Mouse (Mus musculus) heart, embryonic 16.5 days (tissue): Measurements from ENCODE around the gene Ccnb1ip1. TPM values are rescaled to one million over a fixed set of nuclear protein-coding genes. Genes with fewer than 3 reads are reported as not detected.

Experiments used
- ATAC-seq: fragments of 200-750 bp; cut with Nextera tagmentation; replicated peaks from 2 replicates; pipeline ENCODE4 v1.8.0; 2017; ENCODE audit warnings: moderate number of reproducible peaks; ENCODE audit not compliant: insufficient read depth, low FRiP score; ENCODE audit errors: extremely low read depth
- H3K27ac ChIP-seq: fragments of 300-500 bp; sonication (generic); 2 replicates; pipeline ENCODE4 v1.5.1; 2014; ENCODE audit warnings: mild to moderate bottlenecking, low read length, control low read depth, moderate library complexity
- H3K27me3 ChIP-seq: fragments of 300-500 bp; sonication (generic); 2 replicates; pipeline ENCODE4 v1.6.1; 2014; ENCODE audit warnings: low read length, mixed read lengths; ENCODE audit not compliant: control insufficient read depth, insufficient read depth
- H3K36me3 ChIP-seq: fragments of 300-500 bp; sonication (generic); 2 replicates; pipeline ENCODE4 v1.6.1; 2014; ENCODE audit not compliant: control insufficient read depth, insufficient read depth
- H3K4me1 ChIP-seq: fragments of 300-500 bp; sonication (generic); 2 replicates; pipeline ENCODE4 v1.6.1; 2014; ENCODE audit warnings: low read length, mixed read lengths; ENCODE audit not compliant: control insufficient read depth, insufficient read depth
- H3K4me2 ChIP-seq: fragments of 300-500 bp; sonication (generic); 2 replicates; pipeline ENCODE4 v1.6.1; 2014; ENCODE audit warnings: low read depth, mild to moderate bottlenecking, control low read depth, low read length
- H3K4me3 ChIP-seq: fragments of 300-500 bp; sonication (generic); 2 replicates; pipeline ENCODE4 v1.5.1; 2014; ENCODE audit warnings: mild to moderate bottlenecking, control low read depth, low read length
- H3K9ac ChIP-seq: fragments of 300-500 bp; sonication (generic); 2 replicates; pipeline ENCODE4 v1.6.1; 2014; ENCODE audit warnings: low read length, control low read depth
- H3K9me3 ChIP-seq: fragments of 300-500 bp; sonication (generic); replicated peaks from 2 replicates; pipeline ENCODE4 v1.6.1; 2016; ENCODE audit warnings: low read length; ENCODE audit not compliant: control insufficient read depth
- WGBS: fragments of 180-500 bp; shearing (Covaris S2); extraction: QIAGEN DNeasy Blood & Tissue Kit; methylation state at CpG from one replicate; pipeline ENCODE4 v1.1.7; 2014; 5-methylcytosine and 5-hydroxymethylcytosine counted together
- polyA plus RNA-seq: library from polyadenylated mRNA; unstranded; fragments of >200 nt; fragmentation: Nextera tagmentation; extraction: Ambion mirVana; gene quantifications from 2 replicates; pipeline ENCODE4 v1.2.1, GENCODE M21; 2015

Ccnb1ip1 gene
- polyA plus RNA-seq, 1 experiment from 2014 or later, result not detected

DNA sequence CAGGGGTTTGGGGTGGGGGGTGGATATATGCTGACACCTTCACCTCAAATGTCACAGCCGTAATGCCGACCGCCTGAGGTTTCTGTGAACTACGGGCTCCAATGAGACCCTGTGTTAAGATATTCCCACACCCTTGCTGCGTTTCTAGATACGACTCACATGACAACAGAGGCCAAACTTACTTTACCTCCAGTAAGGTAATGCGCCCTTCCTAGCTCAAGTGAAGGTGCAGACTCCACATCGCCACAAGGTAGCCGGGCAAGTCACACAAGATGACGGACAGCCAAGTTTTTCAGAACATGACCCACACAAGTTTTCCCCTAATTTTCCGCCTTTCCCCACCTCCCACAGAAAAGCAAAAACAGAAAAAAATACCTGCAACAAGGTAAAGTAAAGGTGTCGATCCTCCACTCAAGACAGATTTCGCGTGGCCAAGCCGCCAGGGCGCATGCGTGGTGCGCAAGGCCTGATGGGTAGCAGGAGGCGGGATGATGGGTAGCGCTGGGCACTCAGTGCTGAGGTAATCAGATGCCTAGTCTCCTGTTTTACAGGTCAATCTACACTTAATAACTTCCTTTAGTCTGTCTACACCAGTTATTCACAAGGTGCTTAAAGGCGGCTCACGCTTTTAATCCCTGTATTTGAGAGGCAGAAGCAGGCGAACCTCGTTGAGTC lies 12.1 kb downstream of the Ccnb1ip1 start:
- no peak for ATAC-seq
- no peaks in the 10 kb centered on the region for H3K27me3 ChIP-seq
- WGBS, result 88% methylated on average over 24 of the region's 24 CpGs

DNA sequence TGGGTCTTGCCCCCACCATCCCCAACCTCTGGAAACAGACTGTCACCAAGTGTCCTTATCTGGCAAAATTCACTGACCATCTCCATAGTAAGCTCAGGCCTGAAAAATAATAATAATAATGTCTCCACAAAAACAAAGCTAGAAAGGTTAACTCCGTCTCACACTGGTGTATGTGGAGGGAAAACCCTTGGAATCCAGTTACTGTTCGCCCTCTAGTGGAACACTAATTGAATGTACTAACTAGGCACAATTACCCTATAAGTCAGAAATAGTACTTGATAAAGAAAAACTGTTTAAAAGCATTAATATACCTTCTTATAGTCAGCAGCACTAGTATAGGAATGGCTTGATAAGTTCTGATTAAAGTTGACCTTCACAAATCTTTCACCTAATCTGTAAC lies 19.4 kb downstream of the Ccnb1ip1 start:
- Histone ChIP-seq H3K27ac (no peak overlapping the region), H3K27me3 (no peaks in the 10 kb centered on the region), H3K4me2 (no peak overlapping the region), H3K9me3 (no peaks in the 10 kb centered on the region), H3K4me1 (peaks cover 4% of the 10 kb centered on the region), H3K36me3 (no peaks in the 10 kb centered on the region), H3K9ac (no peak overlapping the region), H3K4me3 (no peak overlapping the region)
- no peak for ATAC-seq
- WGBS, result 9% methylated on average over 2 of the region's 2 CpGs

More for the DNA sequence above, 12.1 kb downstream of the Ccnb1ip1 start:
- H3K4me2 ChIP-seq, result no peak overlapping the region
- no peaks in the 10 kb centered on the region for H3K36me3 ChIP-seq
- H3K4me1 ChIP-seq, result no peaks in the 10 kb centered on the region
- no peak overlapping the region for H3K4me3 ChIP-seq
- H3K9me3 ChIP-seq, result no peaks in the 10 kb centered on the region
- H3K27ac ChIP-seq, result no peak overlapping the region
- H3K9ac ChIP-seq, result no peak overlapping the region

DNA sequence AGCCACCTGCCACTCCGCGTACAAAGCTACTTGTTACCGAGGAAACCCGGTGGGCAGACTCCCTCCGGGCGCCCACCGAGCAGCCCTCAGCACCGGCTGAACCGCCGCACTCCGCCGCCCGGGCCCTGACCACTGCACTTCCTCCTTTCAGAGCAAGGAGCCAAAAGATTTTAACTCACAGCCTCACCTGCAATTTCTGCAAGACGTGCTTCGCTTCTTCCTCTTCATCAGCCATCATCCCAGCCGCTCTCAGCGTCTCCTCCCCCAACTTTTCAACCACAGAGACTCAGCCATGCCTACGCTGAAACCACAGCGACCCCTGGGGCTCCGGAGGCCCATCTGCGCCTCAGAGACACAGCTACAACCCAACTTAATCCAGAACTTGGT lies 22.3 kb downstream of the Ccnb1ip1 start, which contains the start of gene Ttc5:
TSS of gene Ttc5 (minus strand) at position 269 of the 387 bp plus-strand sequence.
- H3K9ac ChIP-seq, result peak within 1 kb of the TSS; percentile 78
- peaks cover 4% of the 10 kb centered on the region for H3K4me1 ChIP-seq
- ATAC-seq, result peak; percentile 93
- peak within 1 kb of the TSS; percentile 56 for H3K4me2 ChIP-seq
- H3K27ac ChIP-seq, result peak within 1 kb of the TSS; percentile 70; the same call in 1 of the 2 replicates
- peak within 1 kb of the TSS; percentile 75 for H3K4me3 ChIP-seq
- no peaks in the 10 kb centered on the region for H3K9me3 ChIP-seq
- WGBS, result under 1% methylated on average over 21 of the region's 21 CpGs
- H3K27me3 ChIP-seq, result no peaks in the 10 kb centered on the region
- peaks cover 14% of the 10 kb centered on the region for H3K36me3 ChIP-seq

DNA sequence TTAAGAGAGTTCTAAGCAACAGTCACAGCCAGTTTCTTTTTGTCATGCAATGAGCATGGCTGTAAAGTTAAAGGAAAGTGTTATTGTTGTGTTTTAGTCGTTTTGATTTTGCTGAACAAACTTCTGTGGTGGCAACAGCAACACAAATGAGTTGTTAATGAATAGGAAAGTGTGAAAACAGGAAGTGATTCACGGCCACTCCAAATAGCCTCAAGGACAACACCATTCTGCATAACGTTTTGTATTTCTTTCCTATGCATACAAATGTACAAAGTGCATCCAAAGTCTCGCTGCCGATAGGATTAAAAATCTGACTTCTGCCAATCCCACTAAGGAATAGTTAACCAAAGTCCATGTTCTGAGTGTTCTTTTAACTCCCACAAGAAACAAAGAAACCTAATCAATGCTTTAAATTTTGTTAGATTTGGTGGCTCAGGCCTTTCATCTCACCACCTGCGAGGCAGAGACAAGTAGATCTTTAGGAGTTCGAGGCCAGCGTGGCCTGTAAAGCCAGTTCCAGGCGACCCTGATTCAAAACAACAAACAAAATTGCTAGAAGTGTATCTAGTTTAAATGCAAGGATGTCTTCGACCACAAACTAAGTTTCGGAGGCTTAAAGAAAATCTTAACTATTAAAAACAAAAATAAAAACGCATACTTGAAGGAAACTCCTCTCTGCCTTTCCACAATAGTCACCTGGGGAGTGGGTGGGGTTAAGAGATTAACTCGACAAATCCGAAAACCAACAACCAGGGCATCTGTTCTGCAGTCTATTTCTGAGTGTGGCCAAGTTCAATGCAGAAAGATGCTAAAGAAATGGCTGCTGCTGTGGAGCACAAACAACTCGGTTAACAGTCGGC lies 22.9 kb downstream of the Ccnb1ip1 start:
- no peaks in the 10 kb centered on the region for H3K27me3 ChIP-seq
- no peaks in the 10 kb centered on the region for H3K9me3 ChIP-seq
- ATAC-seq, result no peak
- WGBS, result 21% methylated on average over 16 of the region's 16 CpGs
- H3K4me2 ChIP-seq, result peak overlapping the region; percentile 56
- peaks cover 18% of the 10 kb centered on the region for H3K36me3 ChIP-seq
- H3K4me3 ChIP-seq, result peak overlapping the region; percentile 75
- H3K27ac ChIP-seq, result peak overlapping the region; percentile 70; the same call in 1 of the 2 replicates
- peak overlapping the region; percentile 78 for H3K9ac ChIP-seq
- H3K4me1 ChIP-seq, result peaks cover 4% of the 10 kb centered on the region

DNA sequence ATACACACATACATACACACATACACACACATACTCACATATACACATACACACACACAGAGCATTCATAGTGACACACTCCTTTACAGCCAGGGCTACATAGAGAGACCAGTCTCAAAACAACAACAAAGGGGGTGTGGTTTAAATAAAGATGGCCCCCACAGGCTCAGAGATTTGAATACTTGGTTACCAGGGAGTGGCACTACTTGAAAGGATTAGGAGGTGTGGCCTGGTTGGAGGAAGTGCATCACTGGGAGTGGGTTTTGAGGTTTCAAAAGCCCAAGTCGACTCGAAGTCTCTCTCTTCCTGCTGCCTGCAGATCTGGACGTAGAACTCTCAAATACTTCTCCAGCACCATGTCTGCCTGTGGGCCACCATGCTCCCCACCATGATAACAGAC lies 25.4 kb downstream of the Ccnb1ip1 start:
- ATAC-seq, result no peak
- Histone ChIP-seq H3K27me3 (no peaks in the 10 kb centered on the region), H3K4me3 (no peak overlapping the region), H3K9ac (no peak overlapping the region), H3K9me3 (no peaks in the 10 kb centered on the region), H3K4me1 (peaks cover 4% of the 10 kb centered on the region), H3K36me3 (peaks cover 26% of the 10 kb centered on the region), H3K27ac (no peak overlapping the region), H3K4me2 (no peak overlapping the region)
- 88% methylated on average over 3 of the region's 3 CpGs for WGBS

DNA sequence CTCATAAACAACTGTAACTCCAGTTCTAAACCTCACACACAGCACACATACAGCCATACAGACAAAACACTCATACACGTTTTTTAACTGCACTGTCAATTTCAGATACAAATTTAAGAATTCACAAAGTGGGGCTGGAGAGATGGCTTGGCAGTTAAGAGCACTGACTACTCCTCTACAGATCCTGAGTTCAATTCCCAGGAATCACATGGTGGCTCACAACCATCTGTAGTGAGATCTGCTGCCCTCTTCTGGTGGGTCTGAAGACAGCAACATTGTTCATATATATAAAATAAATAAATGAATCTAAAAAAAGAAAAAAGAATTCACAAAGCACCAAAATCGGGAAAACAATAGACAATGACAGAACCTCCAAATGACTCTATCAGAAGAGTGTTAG lies 36.2 kb downstream of the Ccnb1ip1 start:
- Histone ChIP-seq H3K4me1 (no peaks in the 10 kb centered on the region), H3K27ac (no peak overlapping the region), H3K4me2 (no peak overlapping the region), H3K9me3 (no peaks in the 10 kb centered on the region), H3K27me3 (no peaks in the 10 kb centered on the region), H3K36me3 (peaks cover 58% of the 10 kb centered on the region), H3K9ac (no peak overlapping the region), H3K4me3 (no peak overlapping the region)
- no peak for ATAC-seq
- 86% methylated on average over 2 of the region's 2 CpGs for WGBS

DNA sequence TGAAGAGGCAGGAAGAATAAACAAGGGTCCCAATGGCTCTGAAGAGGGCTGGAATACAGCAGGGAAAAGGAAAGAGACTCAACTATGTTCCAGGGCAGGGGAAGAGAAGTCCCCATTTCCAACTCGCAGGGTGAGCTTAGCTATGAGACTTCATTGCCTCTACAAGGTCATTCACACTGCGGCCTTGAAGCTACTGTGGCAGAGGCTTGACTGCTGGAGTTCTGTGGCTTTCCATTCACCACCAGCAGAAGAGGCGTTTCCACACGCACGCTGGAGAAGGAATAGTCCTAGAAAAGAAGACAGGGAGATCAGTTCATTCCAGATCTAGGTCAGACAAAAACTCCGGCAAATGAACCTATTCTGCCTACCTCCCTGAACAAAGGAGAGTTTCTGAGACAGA lies 41.8 kb downstream of the Ccnb1ip1 start:
- Histone ChIP-seq H3K4me2 (no peak overlapping the region), H3K27ac (no peak overlapping the region), H3K4me1 (no peaks in the 10 kb centered on the region), H3K9me3 (no peaks in the 10 kb centered on the region), H3K9ac (no peak overlapping the region), H3K36me3 (peaks cover 36% of the 10 kb centered on the region), H3K4me3 (no peak overlapping the region), H3K27me3 (no peaks in the 10 kb centered on the region)
- WGBS, result 86% methylated on average over 6 of the region's 6 CpGs
- ATAC-seq, result no peak

DNA sequence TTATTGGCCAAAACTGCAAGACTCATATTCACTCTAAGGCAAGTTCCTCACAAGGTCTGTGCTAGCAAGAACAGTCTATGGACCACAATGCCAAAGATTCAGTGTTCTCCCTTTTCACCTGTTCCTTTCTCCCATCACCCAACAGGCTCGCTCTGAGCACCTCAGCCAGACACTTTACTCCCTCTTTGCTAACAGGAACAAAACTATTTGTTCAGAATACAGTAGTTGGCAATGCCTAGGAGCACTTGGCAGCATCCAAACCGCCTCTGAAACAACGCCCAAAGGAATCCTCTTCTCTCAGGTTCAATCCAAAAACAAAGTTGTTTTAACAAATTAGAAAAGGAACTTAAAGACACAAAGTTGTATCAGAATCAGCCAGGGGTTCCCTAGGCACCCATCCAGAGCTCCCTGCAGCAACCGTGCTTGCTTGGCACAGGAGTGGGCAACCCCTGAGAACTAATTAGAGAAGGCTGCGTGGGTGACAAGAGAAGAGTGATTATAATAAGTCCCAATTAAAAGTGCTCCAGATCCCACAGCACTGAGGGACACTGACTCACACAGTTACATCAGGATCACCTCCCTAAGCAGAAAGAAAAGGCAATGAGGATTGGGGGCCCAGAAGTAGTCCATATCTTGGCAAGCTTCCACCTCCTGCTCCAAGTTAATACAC lies 49.0 kb downstream of the Ccnb1ip1 start:
- Histone ChIP-seq H3K27me3 (no peaks in the 10 kb centered on the region), H3K4me1 (no peaks in the 10 kb centered on the region), H3K36me3 (no peaks in the 10 kb centered on the region), H3K27ac (no peak overlapping the region), H3K9me3 (no peaks in the 10 kb centered on the region), H3K9ac (no peak overlapping the region), H3K4me2 (no peak overlapping the region), H3K4me3 (no peak overlapping the region)
- 73% methylated on average over 5 of the region's 5 CpGs for WGBS
- ATAC-seq, result no peak

DNA sequence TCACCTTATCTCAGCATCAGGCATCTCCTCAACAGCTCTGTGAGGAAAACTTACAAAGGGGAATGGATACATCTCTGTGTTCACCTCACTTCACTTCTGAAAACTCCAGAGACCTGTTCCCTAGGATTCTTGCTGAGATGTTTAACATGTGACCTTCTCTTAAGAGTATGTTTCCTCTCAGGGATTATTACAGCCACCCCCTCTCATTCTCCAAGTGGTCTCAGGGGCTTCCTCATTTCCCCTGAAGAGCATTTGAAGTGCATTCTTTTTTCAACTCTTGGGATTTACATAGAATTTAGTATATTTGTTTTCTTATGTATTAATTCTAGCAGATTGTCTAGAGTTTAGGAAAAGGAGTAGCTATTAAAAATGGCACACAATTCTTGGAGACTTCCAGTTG lies 62.5 kb downstream of the Ccnb1ip1 start, which contains the start of gene Olfr749:
TSS of gene Olfr749 (minus strand) at position 101 of the 400 bp plus-strand sequence.
- H3K27ac ChIP-seq, result no peak within 1 kb of the TSS
- H3K4me1 ChIP-seq, result no peaks in the 10 kb centered on the region
- H3K4me3 ChIP-seq, result no peak within 1 kb of the TSS
- H3K4me2 ChIP-seq, result no peak within 1 kb of the TSS
- H3K9me3 ChIP-seq, result no peaks in the 10 kb centered on the region
- H3K36me3 ChIP-seq, result no peaks in the 10 kb centered on the region
- H3K9ac ChIP-seq, result no peak within 1 kb of the TSS
- no peaks in the 10 kb centered on the region for H3K27me3 ChIP-seq
- no peak for ATAC-seq
